Mouse (Mus musculus) hindbrain, embryonic 11.5 days (tissue): ENCODE measurements around the gene Srrd. TPM values are rescaled to one million over a fixed set of nuclear protein-coding genes. Genes with fewer than 3 reads are reported as not detected.

Source experiments
- ATAC-seq: fragments of 200-750 bp; cut with Nextera tagmentation; 2 replicates; pipeline ENCODE4 v1.8.0; 2017; ENCODE audit warnings: mild to moderate bottlenecking, moderate TSS enrichment, moderate library complexity; ENCODE audit not compliant: low FRiP score
- DNase-seq: peaks from one replicate; pipeline ENCODE4 v3.0.0-alpha.2; 2015; ENCODE audit warnings: low spot score
- H3K27ac ChIP-seq: fragments of 300-500 bp; sonication (generic); 2 replicates; pipeline ENCODE4 v1.5.1; 2014; ENCODE audit warnings: mild to moderate bottlenecking, low read depth, low read length
- H3K27me3 ChIP-seq: fragments of 300-500 bp; sonication (generic); 2 replicates; pipeline ENCODE4 v1.6.1; 2014; ENCODE audit warnings: mild to moderate bottlenecking, low read length, moderate library complexity, mixed read lengths; ENCODE audit not compliant: control insufficient read depth, insufficient read depth
- H3K36me3 ChIP-seq: fragments of 300-500 bp; sonication (generic); 2 replicates; pipeline ENCODE4 v1.6.1; 2014; ENCODE audit warnings: mild to moderate bottlenecking, low read length, moderate library complexity, mixed read lengths; ENCODE audit not compliant: control insufficient read depth, insufficient read depth
- H3K4me1 ChIP-seq: fragments of 300-500 bp; sonication (generic); replicated peaks from 2 replicates; pipeline ENCODE4 v1.6.1; 2014; ENCODE audit warnings: low read length, mixed read lengths; ENCODE audit not compliant: control insufficient read depth, insufficient read depth
- H3K4me2 ChIP-seq: fragments of 300-500 bp; sonication (generic); replicated peaks from 2 replicates; pipeline ENCODE4 v1.6.1; 2014; ENCODE audit warnings: mild to moderate bottlenecking, low read depth, low read length
- H3K4me3 ChIP-seq: fragments of 300-500 bp; sonication (generic); 2 replicates; pipeline ENCODE4 v1.5.1; 2014; ENCODE audit warnings: low read depth, low read length
- H3K9ac ChIP-seq: fragments of 300-500 bp; sonication (generic); 2 replicates; pipeline ENCODE4 v1.6.1; 2014; ENCODE audit warnings: low read depth, low read length
- H3K9me3 ChIP-seq: fragments of 300-500 bp; sonication (generic); 2 replicates; pipeline ENCODE4 v1.6.1; 2016; ENCODE audit warnings: low read length; ENCODE audit not compliant: control insufficient read depth
- WGBS: fragments of 180-500 bp; shearing (Covaris S2); extraction: QIAGEN DNeasy Blood & Tissue Kit; methylation state at CpG from one replicate; pipeline ENCODE4 v1.1.7; 2014; 5-methylcytosine and 5-hydroxymethylcytosine counted together
- polyA plus RNA-seq: library from polyadenylated mRNA; unstranded; fragments of >200 nt; fragmentation: Nextera tagmentation; extraction: Ambion mirVana; gene quantifications from 2 replicates; pipeline ENCODE4 v1.2.1, GENCODE M21; 2014

The Srrd gene
- polyA plus RNA-seq, 1 experiment from 2014 or later = 49.8 TPM

- DNase-seq (no peak), ATAC-seq (no peak)
- Histone ChIP-seq H3K9ac (no peak overlapping the region), H3K4me3 (no peak overlapping the region), H3K4me1 (no peaks in the 10 kb centered on the region; the same call in 1 of the 2 replicates), H3K9me3 (no peaks in the 10 kb centered on the region), H3K27ac (0 out of 2 replicates have a peak overlapping the region, but pooled peaks have one; percentile 17), H3K27me3 (no peaks in the 10 kb centered on the region), H3K36me3 (no peaks in the 10 kb centered on the region), H3K4me2 (no peak overlapping the region)
- 87% methylated on average over 12 of the region's 12 CpGs for WGBS
These were observed 44.4 kb downstream of the Srrd start for GRCm38 (mm10) chr5:112298226-112298988.

DNA sequence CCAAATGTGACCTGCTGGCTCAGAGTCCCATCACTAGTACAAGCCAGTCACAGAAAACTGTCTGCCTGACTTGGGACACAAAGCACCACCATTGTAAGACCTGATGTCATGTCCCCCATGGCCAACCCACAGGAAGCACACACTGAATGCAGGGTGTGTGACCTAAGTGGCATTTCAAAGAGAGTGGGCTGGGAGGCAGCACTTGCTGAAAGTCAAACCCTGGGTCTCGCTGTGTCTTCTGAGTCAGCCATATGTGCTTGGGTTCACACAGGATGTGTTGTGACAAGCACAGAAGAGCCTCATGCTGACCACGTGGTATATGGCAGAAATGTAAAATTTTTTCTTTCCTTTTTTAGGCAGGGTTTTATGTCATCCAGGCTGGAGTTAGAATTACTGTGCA lies 45.6 kb downstream of the Srrd start:
- DNase-seq = no peak
- no peaks in the 10 kb centered on the region for H3K27me3 ChIP-seq
- no peak overlapping the region for H3K27ac ChIP-seq
- H3K4me2 ChIP-seq = no peak overlapping the region
- no peak for ATAC-seq
- no peaks in the 10 kb centered on the region for H3K9me3 ChIP-seq
- H3K36me3 ChIP-seq = no peaks in the 10 kb centered on the region
- 81% methylated on average over 2 of the region's 2 CpGs for WGBS
- H3K4me1 ChIP-seq = no peaks in the 10 kb centered on the region; the same call in 1 of the 2 replicates
- no peak overlapping the region for H3K9ac ChIP-seq
- no peak overlapping the region for H3K4me3 ChIP-seq

GRCm38 (mm10) chr5:112296404-112297181 lies 46.2 kb downstream of the Srrd start:
- Histone ChIP-seq H3K27me3 (no peaks in the 10 kb centered on the region), H3K9ac (no peak overlapping the region), H3K9me3 (no peaks in the 10 kb centered on the region), H3K27ac (no peak overlapping the region), H3K36me3 (no peaks in the 10 kb centered on the region), H3K4me2 (no peak overlapping the region), H3K4me1 (no peaks in the 10 kb centered on the region; the same call in 1 of the 2 replicates), H3K4me3 (no peak overlapping the region)
- 87% methylated on average over 6 of the region's 6 CpGs for WGBS
- ATAC-seq (no peak), DNase-seq (no peak)

GRCm38 (mm10) chr5:112295564-112295963 lies 47.3 kb downstream of the Srrd start:
- Histone ChIP-seq H3K27ac (no peak overlapping the region), H3K27me3 (no peaks in the 10 kb centered on the region), H3K4me3 (no peak overlapping the region), H3K9me3 (no peaks in the 10 kb centered on the region), H3K4me2 (no peak overlapping the region), H3K36me3 (no peaks in the 10 kb centered on the region), H3K4me1 (no peaks in the 10 kb centered on the region; the same call in 1 of the 2 replicates), H3K9ac (no peak overlapping the region; the same call in 1 of the 2 replicates)
- DNase-seq = no peak
- 44% methylated on average over 8 of the region's 8 CpGs for WGBS
- ATAC-seq = no peak

GRCm38 (mm10) chr5:112295162-112295561 lies 47.7 kb downstream of the Srrd start:
- peak overlapping the region; percentile 15; the same call in 1 of the 2 replicates for H3K9ac ChIP-seq
- no peaks in the 10 kb centered on the region for H3K36me3 ChIP-seq
- WGBS = 23% methylated on average over 8 of the region's 8 CpGs

GRCm38 (mm10) chr5:112294696-112295095 lies 48.1 kb downstream of the Srrd start:
- Histone ChIP-seq H3K27me3 (no peaks in the 10 kb centered on the region), H3K9ac (no peak overlapping the region), H3K9me3 (no peaks in the 10 kb centered on the region), H3K4me2 (no peak overlapping the region), H3K4me1 (no peaks in the 10 kb centered on the region; the same call in 1 of the 2 replicates), H3K36me3 (no peaks in the 10 kb centered on the region), H3K4me3 (no peak overlapping the region), H3K27ac (no peak overlapping the region)
- WGBS = 57% methylated on average over 4 of the region's 4 CpGs
- DNase-seq (no peak), ATAC-seq (no peak)

More at GRCm38 (mm10) chr5:112295162-112295561, 47.7 kb downstream of the Srrd start:
- Histone ChIP-seq H3K27ac (no peak overlapping the region; the same call in 1 of the 2 replicates), H3K9me3 (no peaks in the 10 kb centered on the region), H3K4me1 (no peaks in the 10 kb centered on the region; the same call in 1 of the 2 replicates), H3K27me3 (no peaks in the 10 kb centered on the region), H3K4me2 (no peak overlapping the region), H3K4me3 (no peak overlapping the region)
- DNase-seq (no peak), ATAC-seq (no peak)

GRCm38 (mm10) chr5:112293800-112294199 lies 49.0 kb downstream of the Srrd start:
- ATAC-seq (no peak), DNase-seq (no peak)
- no peak overlapping the region for H3K4me3 ChIP-seq
- 82% methylated on average over 2 of the region's 2 CpGs for WGBS
- H3K36me3 ChIP-seq = no peaks in the 10 kb centered on the region
- no peak overlapping the region for H3K4me2 ChIP-seq
- no peak overlapping the region for H3K27ac ChIP-seq
- no peak overlapping the region for H3K9ac ChIP-seq
- no peaks in the 10 kb centered on the region for H3K27me3 ChIP-seq
- H3K9me3 ChIP-seq = no peaks in the 10 kb centered on the region
- no peaks in the 10 kb centered on the region; the same call in 1 of the 2 replicates for H3K4me1 ChIP-seq

DNA sequence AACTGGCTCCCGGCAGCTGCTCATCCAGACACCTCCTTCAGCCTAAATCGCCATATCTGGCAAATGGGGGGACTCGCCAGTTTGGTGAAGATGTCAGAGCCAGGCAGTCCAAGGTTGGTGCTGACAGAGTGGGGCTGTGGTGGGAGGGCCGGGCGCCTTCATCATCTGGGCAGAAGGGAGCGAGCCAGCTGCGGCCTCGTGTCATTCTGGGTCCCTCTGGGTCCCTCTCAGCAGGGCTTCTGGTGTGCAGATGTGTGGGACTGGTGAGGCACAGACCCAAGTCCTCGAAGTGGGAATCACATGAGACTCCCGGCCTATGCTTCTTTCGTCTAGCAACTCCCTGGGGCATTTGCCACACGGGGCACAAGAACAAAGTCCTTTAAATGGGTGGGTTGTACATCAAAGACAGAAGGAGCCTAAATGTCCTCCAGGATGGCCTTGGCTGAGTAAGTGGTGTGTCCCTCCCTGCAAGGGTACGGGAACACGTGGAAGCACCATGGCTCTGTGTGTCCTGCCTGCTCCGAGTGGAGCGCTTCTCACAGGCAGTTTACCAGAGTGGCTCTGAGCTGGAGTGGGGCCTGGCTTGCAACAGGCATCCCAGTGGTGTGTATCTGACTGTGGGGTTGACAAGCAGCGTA lies 50.4 kb downstream of the Srrd start:
- Histone ChIP-seq H3K9ac (no peak overlapping the region), H3K4me3 (no peak overlapping the region), H3K27me3 (no peaks in the 10 kb centered on the region), H3K4me1 (no peaks in the 10 kb centered on the region; the same call in 1 of the 2 replicates), H3K27ac (no peak overlapping the region), H3K4me2 (no peak overlapping the region), H3K36me3 (no peaks in the 10 kb centered on the region), H3K9me3 (no peaks in the 10 kb centered on the region)
- DNase-seq (no peak), ATAC-seq (no peak)
- WGBS = 83% methylated on average over 17 of the region's 17 CpGs
